Mouse (Mus musculus) gastrocnemius, postnatal 36 days (tissue): ENCODE data around the gene Cdkl4. TPM values are rescaled to one million over a fixed set of nuclear protein-coding genes. Genes with fewer than 3 reads are reported as not detected.

Experiments
- DNase-seq, 2 experiments: peaks; one replicate each; pipeline ENCODE4 v3.0.0; 2022
- intact Hi-C: fragments of 180-260 bp; cut with DNase I; formaldehyde crosslinking; loops from one replicate; pipeline ENCODE4 v1.15.1; 2025
- total RNA-seq, 2 experiments: library from RNA; stranded (reverse); gene quantifications; 2 replicates each; pipeline ENCODE4 v1.2.3; 2021

Cdkl4 gene
- total RNA-seq, 2 experiments from 2014 or later = not detected

GRCm38 (mm10) chr17:80521521-80522228 lies 55.9 kb downstream of the Cdkl4 start:
- intact Hi-C loops = no loop called here

DNA sequence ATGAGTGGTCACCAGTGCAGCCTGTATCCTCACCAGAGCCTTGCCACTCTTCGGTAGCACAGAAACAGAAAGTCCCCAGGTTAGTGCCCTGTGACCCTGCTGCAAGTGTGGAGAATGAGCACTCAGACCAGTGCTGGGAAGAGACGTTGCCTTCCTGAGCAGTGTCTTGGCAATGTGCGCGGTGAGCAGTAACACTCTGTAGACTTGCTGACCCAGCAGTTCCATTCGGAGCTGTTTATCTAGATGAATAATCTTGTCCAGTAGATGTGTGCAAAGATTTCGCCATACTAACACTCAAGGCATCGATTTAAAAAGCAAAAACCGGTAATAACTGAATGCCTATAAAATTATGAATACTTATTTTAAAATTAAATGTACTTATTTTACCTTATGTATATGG lies 57.1 kb downstream of the Cdkl4 start:
- intact Hi-C loops = no loop called here
- DNase-seq = no peak

More at GRCm38 (mm10) chr17:80521521-80522228, 55.9 kb downstream of the Cdkl4 start:
- DNase-seq = no peak

DNA sequence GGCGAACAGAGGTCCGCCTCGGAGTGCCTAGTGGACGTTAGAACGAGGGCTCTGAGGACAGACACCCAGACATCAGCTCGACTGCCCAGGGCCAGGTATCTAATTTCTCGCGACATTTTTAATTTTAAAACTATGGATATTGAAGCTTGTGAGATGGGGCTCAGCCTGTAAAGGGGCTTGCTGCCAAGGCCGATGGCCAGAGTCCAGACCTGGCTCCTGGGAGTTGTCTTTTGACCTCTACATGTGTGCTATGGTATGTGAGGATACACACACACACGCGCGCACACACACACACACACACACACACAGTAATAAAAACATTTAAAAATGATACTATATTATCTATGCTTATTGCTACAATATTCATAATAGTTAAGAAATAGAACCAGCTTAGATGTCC lies 58.8 kb downstream of the Cdkl4 start:
- intact Hi-C loops = no loop called here
- DNase-seq = no peak

GRCm38 (mm10) chr17:80517244-80517643 lies 60.4 kb downstream of the Cdkl4 start:
- DNase-seq = no peak
- intact Hi-C loops = no loop called here

DNA sequence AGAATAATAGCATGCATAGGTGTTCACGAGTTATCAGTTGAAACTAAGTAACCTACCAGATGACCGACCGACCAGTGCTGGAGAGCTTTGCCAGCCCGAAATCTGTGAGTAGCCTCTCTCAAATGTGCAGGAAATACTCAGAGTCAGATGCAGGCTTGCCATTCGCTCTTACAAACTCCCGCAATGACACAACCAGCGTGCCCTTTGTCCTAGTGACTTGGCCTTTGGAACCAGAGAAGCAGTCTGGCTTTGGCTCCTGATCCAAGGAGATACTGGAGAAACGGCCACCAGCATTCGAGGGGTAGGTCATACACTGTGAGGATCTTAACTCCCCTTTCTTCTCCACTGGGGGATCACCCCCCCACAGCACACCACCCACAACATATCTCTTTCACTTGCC lies 61.7 kb downstream of the Cdkl4 start:
- intact Hi-C loops = no loop called here
- DNase-seq = no peak

DNA sequence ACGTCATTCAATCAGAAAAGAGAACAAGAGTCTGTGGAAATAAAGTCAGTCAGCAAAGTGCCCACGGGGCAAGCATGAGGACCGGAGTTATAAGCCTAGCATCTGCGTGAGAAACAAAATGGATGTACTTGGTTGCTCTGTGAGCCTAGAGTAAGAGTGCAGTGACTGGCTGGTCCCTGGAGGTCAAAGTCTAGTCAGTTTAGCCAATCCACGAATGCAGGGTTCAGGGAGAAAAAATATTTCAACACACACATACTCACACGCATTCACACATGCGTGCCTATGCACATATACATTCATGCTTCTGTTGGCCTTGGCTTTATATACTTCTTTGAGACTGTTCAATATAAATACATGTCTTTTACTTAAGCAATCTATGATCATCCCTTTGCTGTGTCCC lies 62.1 kb downstream of the Cdkl4 start:
- no peak for DNase-seq
- intact Hi-C loops = no loop called here

GRCm38 (mm10) chr17:80513766-80514165 lies 63.8 kb downstream of the Cdkl4 start:
- intact Hi-C loops = no loop called here
- DNase-seq = no peak

GRCm38 (mm10) chr17:80510459-80510855 lies 67.2 kb downstream of the Cdkl4 start:
- DNase-seq = no peak
- intact Hi-C loops = no loop called here

DNA sequence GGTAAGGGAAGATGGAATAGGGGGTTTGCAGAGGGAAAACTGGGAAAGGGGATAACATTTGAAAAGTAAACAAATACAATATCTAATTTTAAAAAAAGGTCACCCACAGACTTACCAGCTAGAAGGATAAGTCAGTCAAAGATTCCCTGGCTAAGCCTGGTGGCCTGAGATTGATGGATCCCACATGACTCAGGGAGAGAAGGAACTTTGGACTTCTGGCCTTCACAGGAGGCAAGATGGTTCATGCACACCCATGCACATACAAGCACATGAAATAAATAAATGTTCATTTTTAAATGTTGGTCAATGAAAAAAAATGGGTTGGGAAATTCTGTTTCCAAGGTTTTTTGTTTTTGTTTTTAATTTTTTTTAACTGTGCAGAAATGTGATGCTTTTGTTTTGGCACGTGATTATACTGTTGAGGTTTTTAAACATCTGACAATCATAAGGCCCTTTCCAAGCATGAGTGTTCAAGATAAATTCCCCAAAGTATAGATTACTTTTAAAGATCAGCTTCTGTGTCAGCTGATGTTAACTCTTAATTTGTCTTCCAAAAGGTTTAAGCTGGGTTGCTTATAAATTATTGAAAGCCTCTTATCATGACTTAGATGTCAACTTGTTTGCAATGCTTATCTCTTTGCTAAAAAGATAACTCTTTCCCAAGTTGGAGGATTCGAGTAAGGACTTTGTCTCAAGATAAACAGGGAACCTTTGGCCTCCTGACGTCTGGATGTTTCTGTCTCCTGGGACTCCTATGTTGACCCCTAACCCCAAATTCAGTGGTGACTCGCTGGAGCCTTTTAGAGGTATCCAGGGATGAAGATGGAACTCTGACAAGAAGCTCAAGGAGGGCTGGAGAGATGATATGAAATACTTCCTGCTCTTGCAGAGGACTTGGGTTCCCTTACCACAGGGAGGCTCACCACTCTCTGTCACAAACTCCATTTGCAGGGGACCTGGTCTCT lies 67.8 kb downstream of the Cdkl4 start:
- no peak for DNase-seq
- intact Hi-C loops = no loop called here

DNA sequence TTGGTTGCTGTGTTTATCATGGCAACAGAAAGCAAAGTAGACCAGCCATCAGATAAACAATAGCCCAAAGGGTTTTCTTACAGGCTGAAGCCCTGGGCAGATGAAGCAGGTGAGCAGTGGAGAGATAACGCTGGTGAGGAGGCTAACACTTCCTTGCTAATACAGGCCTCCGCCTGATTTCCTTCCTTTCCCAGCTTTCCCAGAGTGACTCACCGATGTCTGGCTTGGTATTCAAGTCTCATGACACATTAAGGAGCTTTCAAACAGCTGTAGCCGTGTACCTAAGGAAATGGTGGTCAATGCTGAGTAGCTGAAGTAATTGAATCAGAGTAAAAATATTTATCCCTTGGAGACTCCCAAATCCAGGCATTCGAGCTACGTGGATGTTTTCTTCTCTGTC lies 71.8 kb downstream of the Cdkl4 start:
- intact Hi-C loops = no loop called here
- DNase-seq = no peak

- intact Hi-C loops = no loop called here
- DNase-seq = no peak
Measured at GRCm38 (mm10) chr17:80505342-80505741, 72.3 kb downstream of the Cdkl4 start.

- no peak for DNase-seq
- intact Hi-C loops = no loop called here
Measured at GRCm38 (mm10) chr17:80501805-80502172, 75.8 kb downstream of the Cdkl4 start.

DNA sequence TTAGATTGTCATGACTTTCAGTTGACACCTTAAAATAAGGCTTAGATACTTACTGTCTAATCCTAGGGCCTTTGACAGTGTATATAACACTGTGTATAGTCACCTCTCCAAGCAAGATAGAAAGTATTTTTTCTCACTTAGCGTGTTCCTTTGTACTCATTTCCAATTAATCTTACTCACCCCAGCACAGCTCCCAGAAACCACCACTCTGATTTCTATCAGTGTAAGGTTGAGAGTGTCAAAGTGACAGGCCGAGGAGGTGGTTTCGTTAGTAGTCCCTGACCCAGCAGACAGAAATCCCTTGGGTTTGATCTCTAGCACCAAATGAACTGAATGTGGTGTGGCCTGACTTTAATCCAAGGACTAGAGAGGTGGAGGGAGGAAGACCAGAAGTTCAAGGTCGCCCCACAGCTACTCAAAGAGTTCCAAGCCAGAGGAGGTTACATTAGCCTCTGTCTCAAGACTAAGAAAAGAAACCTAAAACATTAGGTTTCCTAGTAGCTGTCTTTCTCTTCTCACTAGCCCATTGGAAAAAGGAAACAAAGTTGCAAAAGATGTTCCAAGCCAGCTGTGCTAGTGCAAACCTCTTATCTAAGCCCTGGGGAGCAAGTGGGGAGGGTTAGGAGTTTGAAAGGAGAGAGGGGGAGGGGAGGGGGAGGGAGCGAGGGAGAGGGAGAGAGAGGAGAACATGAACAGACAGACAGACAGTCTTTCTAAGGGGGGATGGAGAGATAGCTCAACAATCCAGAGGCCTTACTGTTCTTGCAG lies 76.4 kb downstream of the Cdkl4 start:
- intact Hi-C loops = no loop called here
- DNase-seq = no peak

GRCm38 (mm10) chr17:80500025-80500424 lies 77.6 kb downstream of the Cdkl4 start:
- intact Hi-C loops = no loop called here
- no peak for DNase-seq

- DNase-seq = no peak
- intact Hi-C loops = no loop called here
Measured at GRCm38 (mm10) chr17:80498600-80499268, 78.9 kb downstream of the Cdkl4 start.

GRCm38 (mm10) chr17:80497183-80497601 lies 80.4 kb downstream of the Cdkl4 start:
- intact Hi-C loops = no loop called here
- no peak for DNase-seq

GRCm38 (mm10) chr17:80496607-80497170 lies 80.9 kb downstream of the Cdkl4 start:
- intact Hi-C loops = no loop called here
- no peak for DNase-seq

GRCm38 (mm10) chr17:80496185-80496584 lies 81.4 kb downstream of the Cdkl4 start:
- intact Hi-C loops = no loop called here
- DNase-seq = no peak

DNA sequence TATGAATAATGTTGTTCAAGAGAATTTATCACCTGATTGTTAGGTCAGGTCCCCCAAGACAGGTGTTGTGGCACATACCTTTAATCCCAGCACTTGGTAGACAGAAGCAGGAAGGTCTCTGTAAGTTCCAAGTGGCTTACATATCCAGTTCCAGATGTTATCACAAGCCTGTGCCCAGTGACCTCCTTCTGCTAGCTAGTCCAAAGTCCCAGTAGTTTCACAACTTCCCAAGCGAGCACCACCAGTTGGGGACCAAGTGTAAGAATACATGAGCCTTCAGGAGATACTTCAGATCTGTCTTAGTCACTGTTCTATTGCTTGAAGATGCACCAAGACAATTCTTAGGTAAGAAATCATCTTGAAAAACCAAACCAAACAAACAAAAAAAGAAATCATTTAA lies 83.7 kb downstream of the Cdkl4 start:
- DNase-seq = no peak
- intact Hi-C loops = no loop called here

DNA sequence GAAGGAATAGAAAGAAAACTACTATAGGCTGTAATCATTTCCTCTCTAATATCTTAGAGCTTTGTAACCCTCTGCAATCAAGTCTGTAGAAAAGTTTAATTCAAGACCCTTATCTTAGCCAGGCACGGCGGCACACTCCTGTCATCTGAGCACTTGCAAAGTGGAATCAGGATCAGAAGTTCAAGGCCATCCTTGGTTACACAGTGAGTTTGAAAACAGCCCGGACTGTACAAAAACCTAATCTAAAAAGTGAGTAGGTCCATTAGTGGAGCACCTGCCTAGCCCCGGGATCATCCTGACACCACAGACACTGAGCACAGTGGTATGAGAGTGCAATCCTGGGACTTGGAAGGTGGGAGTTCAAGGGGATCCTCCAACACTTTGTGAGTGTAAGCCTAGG lies 84.8 kb downstream of the Cdkl4 start:
- intact Hi-C loops = no loop called here
- no peak for DNase-seq
